Mouse (Mus musculus) intestine, embryonic 14.5 days (tissue): ENCODE data around the gene Itsn1. TPM values are rescaled to one million over a fixed set of nuclear protein-coding genes. Genes with fewer than 3 reads are reported as not detected.

ENCODE experiments used
- ATAC-seq: fragments of 200-750 bp; cut with Nextera tagmentation; replicated peaks from 2 replicates; pipeline ENCODE4 v1.8.0; 2017; ENCODE audit warnings: low read depth, moderate number of reproducible peaks, moderate TSS enrichment, moderate library complexity; ENCODE audit not compliant: low FRiP score, low TSS enrichment
- DNase-seq: peaks from one replicate; pipeline ENCODE4 v3.0.0-alpha.2; 2018; ENCODE audit warnings: low spot score
- H3K27ac ChIP-seq: fragments of 300-500 bp; sonication (generic); 2 replicates; pipeline ENCODE4 v1.5.1; 2014; ENCODE audit warnings: low read depth, mild to moderate bottlenecking, control low read depth
- H3K27me3 ChIP-seq: fragments of 300-500 bp; sonication (generic); replicated peaks from 2 replicates; pipeline ENCODE4 v1.6.1; 2014; ENCODE audit warnings: low read length, control low read depth; ENCODE audit not compliant: control insufficient read depth, insufficient read depth
- H3K36me3 ChIP-seq: fragments of 300-500 bp; sonication (generic); 2 replicates; pipeline ENCODE4 v1.6.1; 2014; ENCODE audit warnings: low read length, control low read depth; ENCODE audit not compliant: control insufficient read depth, insufficient read depth
- H3K4me1 ChIP-seq: fragments of 300-500 bp; sonication (generic); replicated peaks from 2 replicates; pipeline ENCODE4 v1.6.1; 2014; ENCODE audit warnings: low read length, control low read depth, mixed read lengths; ENCODE audit not compliant: control insufficient read depth, insufficient read depth
- H3K4me2 ChIP-seq: fragments of 300-500 bp; sonication (generic); 2 replicates; pipeline ENCODE4 v1.6.1; 2014; ENCODE audit warnings: low read length
- H3K4me3 ChIP-seq: fragments of 300-500 bp; sonication (generic); 2 replicates; pipeline ENCODE4 v1.5.1; 2014; ENCODE audit warnings: low read depth, low read length, control low read depth, mixed read lengths
- H3K9ac ChIP-seq: fragments of 300-500 bp; sonication (generic); 2 replicates; pipeline ENCODE4 v1.6.1; 2014; ENCODE audit warnings: mild to moderate bottlenecking, low read length
- H3K9me3 ChIP-seq: fragments of 300-500 bp; sonication (generic); 2 replicates; pipeline ENCODE4 v1.6.1; 2016; ENCODE audit warnings: low read length, control low read depth; ENCODE audit not compliant: control insufficient read depth
- WGBS: fragments of 180-500 bp; shearing (Covaris S2); extraction: QIAGEN DNeasy Blood & Tissue Kit; methylation state at CpG from one replicate; pipeline ENCODE4 v1.1.7; 2014; 5-methylcytosine and 5-hydroxymethylcytosine counted together
- polyA plus RNA-seq: library from polyadenylated mRNA; unstranded; fragments of >200 nt; fragmentation: Nextera tagmentation; extraction: Ambion mirVana; gene quantifications from 2 replicates; pipeline ENCODE4 v1.2.1, GENCODE M21; 2014

The Itsn1 gene
- polyA plus RNA-seq, 1 experiment from 2014 or later, result 22.7 TPM

DNA sequence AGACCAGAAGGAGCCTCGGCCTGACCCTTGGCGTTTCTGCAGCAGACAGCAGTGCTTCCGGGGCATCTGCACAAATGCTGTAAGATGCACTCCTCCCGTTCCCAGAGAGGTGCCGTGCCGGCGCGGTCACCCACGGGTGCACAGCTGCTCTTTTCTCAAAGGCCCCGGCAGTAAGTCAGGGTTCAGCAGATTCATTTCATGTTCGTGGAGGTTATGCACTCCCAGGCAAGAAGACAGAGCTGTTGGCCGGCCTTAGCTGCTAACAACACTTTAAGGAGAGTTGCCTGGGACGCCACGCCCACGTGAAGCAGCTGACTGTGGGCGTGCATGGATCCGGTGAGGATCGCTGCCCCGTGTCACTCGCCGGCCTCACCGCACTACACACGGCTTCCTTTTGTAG is 101.2 kb downstream of the Itsn1 start:
- Histone ChIP-seq H3K9ac (no peak overlapping the region), H3K27me3 (no peaks in the 10 kb centered on the region), H3K4me2 (no peak overlapping the region), H3K9me3 (no peaks in the 10 kb centered on the region), H3K36me3 (peaks cover 38% of the 10 kb centered on the region), H3K4me3 (no peak overlapping the region), H3K27ac (no peak overlapping the region), H3K4me1 (0 out of 2 replicates have a peak, but pooled peaks cover 3% of the 10 kb centered on the region)
- 92% methylated on average over 23 of the region's 23 CpGs for WGBS
- DNase-seq (no peak), ATAC-seq (no peak)

DNA sequence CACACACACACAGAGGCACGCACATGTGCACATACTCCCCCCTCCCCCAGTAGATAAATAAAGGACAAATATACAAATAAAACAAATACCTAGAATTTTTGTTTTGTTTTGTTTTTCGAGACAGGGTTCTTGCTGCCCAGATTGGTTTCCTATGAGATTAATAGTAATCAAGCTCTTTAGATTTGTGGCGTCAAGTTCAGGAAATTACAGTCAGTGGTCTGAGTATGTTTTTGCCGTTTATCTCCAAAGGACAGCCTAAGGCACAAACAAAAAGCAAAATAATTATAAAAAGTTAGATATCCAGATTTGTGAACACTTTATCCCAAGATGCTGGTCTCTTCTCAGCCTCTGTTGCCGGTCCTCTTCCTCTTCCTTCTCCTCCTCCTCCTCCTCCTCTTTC is 104.0 kb downstream of the Itsn1 start:
- H3K4me1 ChIP-seq, result peaks cover 3% of the 10 kb centered on the region; the same call in 1 of the 2 replicates
- 82% methylated on average over 5 of the region's 5 CpGs for WGBS

DNA sequence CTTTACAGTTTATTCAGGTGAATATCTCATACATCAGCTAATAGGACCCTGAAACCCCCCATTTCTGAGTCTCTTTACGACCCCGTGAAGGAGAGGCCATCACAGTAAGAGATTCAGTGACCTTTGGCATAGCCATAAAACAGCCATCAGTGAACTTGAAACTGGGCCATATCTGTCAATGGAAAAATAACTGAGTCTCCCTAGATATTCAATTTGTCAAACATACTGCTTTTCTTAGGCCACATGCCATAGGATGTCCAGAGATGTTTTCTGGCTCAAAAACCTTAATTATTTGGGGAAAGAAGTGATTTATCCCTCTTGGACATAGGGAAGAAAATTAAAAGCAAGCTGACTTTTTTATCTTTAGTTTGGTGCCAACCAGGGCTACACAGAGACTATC is 104.5 kb downstream of the Itsn1 start:
- Histone ChIP-seq H3K27ac (no peak overlapping the region), H3K4me1 (peaks cover 3% of the 10 kb centered on the region; the same call in 1 of the 2 replicates)
- WGBS, result 71% methylated on average over 2 of the region's 2 CpGs

More for the DNA sequence above, 104.0 kb downstream of the Itsn1 start:
- no peak for DNase-seq
- Histone ChIP-seq H3K9ac (no peak overlapping the region), H3K36me3 (peaks cover 44% of the 10 kb centered on the region), H3K27ac (no peak overlapping the region), H3K4me2 (no peak overlapping the region), H3K4me3 (no peak overlapping the region), H3K9me3 (no peaks in the 10 kb centered on the region), H3K27me3 (no peaks in the 10 kb centered on the region)
- no peak for ATAC-seq

DNA sequence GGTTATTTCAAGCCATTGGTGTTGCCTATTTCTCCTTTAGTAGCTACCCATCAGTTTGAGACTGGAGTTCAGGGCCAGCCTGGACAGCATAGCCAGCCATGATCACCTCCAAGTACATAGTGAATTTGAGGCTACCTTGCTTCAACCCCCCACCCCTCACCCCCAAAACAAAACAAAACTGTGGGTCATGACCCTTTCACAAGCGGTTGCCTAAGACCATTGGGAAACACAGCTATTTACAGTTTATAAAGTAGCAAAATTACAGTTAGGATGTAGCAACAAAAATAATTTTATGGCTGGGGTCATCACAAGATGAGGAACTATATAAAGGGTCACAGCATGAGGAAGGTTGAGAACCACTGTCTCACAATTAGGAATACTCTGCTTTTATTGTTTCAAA is 104.9 kb downstream of the Itsn1 start:
- WGBS, result 85% methylated on average over 1 of the region's 1 CpGs
- peaks cover 3% of the 10 kb centered on the region; the same call in 1 of the 2 replicates for H3K4me1 ChIP-seq
- H3K36me3 ChIP-seq, result peaks cover 35% of the 10 kb centered on the region
- no peak overlapping the region for H3K9ac ChIP-seq
- no peak for DNase-seq
- no peak overlapping the region for H3K4me3 ChIP-seq
- no peaks in the 10 kb centered on the region for H3K9me3 ChIP-seq
- no peak overlapping the region for H3K27ac ChIP-seq
- no peak for ATAC-seq
- no peaks in the 10 kb centered on the region for H3K27me3 ChIP-seq
- no peak overlapping the region for H3K4me2 ChIP-seq

More for the DNA sequence above, 104.5 kb downstream of the Itsn1 start:
- H3K4me3 ChIP-seq, result no peak overlapping the region
- no peak for DNase-seq
- no peak overlapping the region for H3K9ac ChIP-seq
- no peaks in the 10 kb centered on the region for H3K27me3 ChIP-seq
- no peak overlapping the region for H3K4me2 ChIP-seq
- no peak for ATAC-seq
- H3K36me3 ChIP-seq, result peaks cover 39% of the 10 kb centered on the region
- no peaks in the 10 kb centered on the region for H3K9me3 ChIP-seq

- WGBS, result 82% methylated on average over 6 of the region's 6 CpGs
- ATAC-seq, result no peak
- Histone ChIP-seq H3K9me3 (no peaks in the 10 kb centered on the region), H3K27ac (no peak overlapping the region), H3K9ac (no peak overlapping the region), H3K27me3 (no peaks in the 10 kb centered on the region), H3K4me2 (no peak overlapping the region), H3K4me3 (no peak overlapping the region), H3K36me3 (peaks cover 23% of the 10 kb centered on the region), H3K4me1 (peaks cover 13% of the 10 kb centered on the region)
- DNase-seq, result no peak
These were observed 106.7 kb downstream of the Itsn1 start for GRCm38 (mm10) chr16:91835790-91836189.

DNA sequence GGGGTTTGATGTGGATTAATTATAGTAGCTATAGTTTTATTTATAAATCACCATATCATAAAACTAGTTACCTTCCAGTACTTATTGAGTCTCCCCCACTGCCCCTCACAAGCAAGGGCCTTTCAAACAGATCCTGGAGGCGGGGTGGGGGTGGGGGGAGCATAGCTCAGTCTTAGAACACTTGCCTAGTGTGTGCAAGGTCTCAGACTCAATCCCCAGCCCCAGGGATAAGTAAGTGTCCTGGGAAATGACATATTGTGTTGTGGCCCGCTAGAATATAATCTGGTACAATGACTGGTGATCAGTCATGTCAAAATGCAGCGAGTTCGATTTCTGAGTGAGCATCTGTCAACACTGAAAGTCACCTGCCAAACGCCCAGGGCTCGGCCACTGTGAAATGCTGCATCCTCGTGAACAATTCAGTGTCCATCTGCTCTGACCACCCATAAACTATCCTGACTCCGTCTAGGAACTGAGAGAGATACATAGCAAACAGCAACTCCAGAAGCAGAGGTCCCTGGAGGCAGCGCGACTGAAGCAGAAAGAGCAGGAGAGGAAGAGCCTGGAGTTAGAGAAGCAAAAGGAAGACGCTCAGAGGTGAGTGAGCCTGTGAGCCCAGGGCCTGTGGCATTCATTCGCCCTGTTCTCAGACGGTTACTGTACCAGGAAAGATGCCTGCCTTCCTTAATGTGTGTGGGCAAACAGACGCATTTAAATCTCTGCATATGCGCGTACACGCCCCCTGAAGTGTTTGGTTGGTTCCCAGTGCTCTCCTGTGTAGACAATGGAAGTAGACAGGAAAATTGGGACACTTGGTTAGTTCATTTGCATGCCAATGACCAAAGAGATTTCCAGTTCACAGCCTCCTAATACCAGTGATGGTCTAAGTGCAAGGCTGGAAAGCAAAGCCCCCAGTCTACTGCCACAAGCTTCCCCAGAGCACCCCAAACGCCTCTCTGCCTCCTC is 107.8 kb downstream of the Itsn1 start:
- no peaks in the 10 kb centered on the region for H3K9me3 ChIP-seq
- WGBS, result 79% methylated on average over 18 of the region's 18 CpGs
- peaks cover 16% of the 10 kb centered on the region for H3K4me1 ChIP-seq
- no peaks in the 10 kb centered on the region for H3K27me3 ChIP-seq
- no peak for ATAC-seq
- H3K4me2 ChIP-seq, result no peak overlapping the region
- H3K9ac ChIP-seq, result no peak overlapping the region
- H3K27ac ChIP-seq, result no peak overlapping the region
- no peak for DNase-seq
- peaks cover 20% of the 10 kb centered on the region for H3K36me3 ChIP-seq
- no peak overlapping the region for H3K4me3 ChIP-seq

- Histone ChIP-seq H3K4me3 (no peak overlapping the region), H3K4me2 (no peak overlapping the region), H3K27ac (no peak overlapping the region), H3K4me1 (peaks cover 16% of the 10 kb centered on the region), H3K9me3 (no peaks in the 10 kb centered on the region), H3K9ac (no peak overlapping the region), H3K36me3 (peaks cover 20% of the 10 kb centered on the region), H3K27me3 (no peaks in the 10 kb centered on the region)
- ATAC-seq (no peak), DNase-seq (no peak)
- 91% methylated on average over 4 of the region's 4 CpGs for WGBS
These were observed 108.5 kb downstream of the Itsn1 start for GRCm38 (mm10) chr16:91837558-91838041.

GRCm38 (mm10) chr16:91838771-91839170 is 109.7 kb downstream of the Itsn1 start:
- DNase-seq, result no peak
- Histone ChIP-seq H3K4me2 (no peak overlapping the region), H3K4me1 (peaks cover 13% of the 10 kb centered on the region), H3K27me3 (no peaks in the 10 kb centered on the region), H3K9ac (no peak overlapping the region), H3K9me3 (no peaks in the 10 kb centered on the region), H3K4me3 (no peak overlapping the region), H3K36me3 (peaks cover 25% of the 10 kb centered on the region), H3K27ac (no peak overlapping the region)
- 72% methylated on average over 11 of the region's 11 CpGs for WGBS
- no peak for ATAC-seq
